Comparison of ENCODE assay signal across 21 mouse cellular contexts in the genomic region with DNA sequence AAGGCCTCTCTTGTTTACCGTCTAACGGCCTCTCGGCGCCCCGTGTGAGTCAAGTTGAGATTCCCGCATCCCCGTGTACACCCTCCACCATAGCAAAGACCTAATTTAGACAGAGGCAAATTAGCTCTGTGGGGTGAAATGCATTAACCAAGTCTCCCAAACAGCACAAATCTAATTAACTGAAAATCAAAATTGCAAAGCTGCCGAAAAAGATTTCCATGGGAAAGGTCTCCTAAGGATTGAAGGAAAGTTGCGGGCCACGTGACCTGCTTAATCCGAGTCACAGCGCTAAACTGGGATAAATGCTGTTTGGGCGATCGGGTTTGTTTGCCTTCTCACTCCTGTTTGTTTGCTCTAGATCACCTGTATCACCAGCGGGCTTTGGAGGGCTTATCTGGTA. TPM values are rescaled to one million over a fixed set of nuclear protein-coding genes. Genes with fewer than 3 reads are reported as not detected.
A peak's percentile ranks its signal among the peaks of the same experiment; 100 is the strongest.
DNase-seq lines count a peak whose midpoint lies in the region; ATAC-seq and TF ChIP-seq lines count a peak whose summit lies in the region.
"Had no signal": no experiment of that assay in that cellular context is flagged by ENCODE, and none has a peak within 500 bp of the region (broad histone marks: within the 10 kb centered on the region; RNA-seq: fewer than 3 reads in every experiment).

No protein-coding gene starts in this region.

- WGBS in forebrain, embryonic 11.5 days = 59% methylated on average over 15 of the region's 15 CpGs
- WGBS in forebrain, embryonic 14.5 days = 32% methylated on average over 15 of the region's 15 CpGs
- 71% methylated on average over 15 of the region's 15 CpGs for WGBS in midbrain, embryonic 12.5 days
- WGBS in midbrain, embryonic 16.5 days = 53% methylated on average over 15 of the region's 15 CpGs
- 69% methylated on average over 15 of the region's 15 CpGs for WGBS in hindbrain, embryonic 15.5 days
- 68% methylated on average over 15 of the region's 15 CpGs for WGBS in midbrain, postnatal 0 days
- 88% methylated on average over 15 of the region's 15 CpGs for WGBS in kidney, embryonic 15.5 days

- no peak for DNase-seq in forebrain, embryonic 11.5 days (ENCODE audit: low spot score)
- DNase-seq in forebrain, embryonic 14.5 days (ENCODE audit: low spot score) = no peak
- peak; percentile 42 for DNase-seq in midbrain, postnatal 0 days (ENCODE audit: low spot score)
- DNase-seq: adrenal gland, postnatal 14 days; cerebellum, adult 8-10 months; cerebellum, postnatal 36 days; gastrocnemius, postnatal 14 days; heart, adult 11 months; layer of hippocampus, adult 9-11 months; lung, postnatal 4 days; thymus, postnatal 14 days had no signal

- H3K36me3 ChIP-seq in forebrain, embryonic 11.5 days (ENCODE audit: control insufficient read depth, insufficient read depth, low read length) = no peaks in the 10 kb centered on the region; the same call in 1 of the 2 replicates
- peaks cover 43% of the 10 kb centered on the region; the same call in 1 of the 2 replicates for H3K36me3 ChIP-seq in forebrain, embryonic 14.5 days (ENCODE audit: control insufficient read depth, insufficient read depth, low read length)
- H3K36me3 ChIP-seq in midbrain, embryonic 12.5 days = peaks cover 73% of the 10 kb centered on the region
- H3K36me3 ChIP-seq in midbrain, embryonic 16.5 days (ENCODE audit: control insufficient read depth, insufficient read depth, low read length) = no peaks in the 10 kb centered on the region
- H3K36me3 ChIP-seq in hindbrain, embryonic 15.5 days = no peaks in the 10 kb centered on the region
- peaks cover 3% of the 10 kb centered on the region; the same call in 1 of the 2 replicates for H3K36me3 ChIP-seq in midbrain, postnatal 0 days (ENCODE audit: insufficient read depth, low read length)
- peaks cover 74% of the 10 kb centered on the region for H3K36me3 ChIP-seq in kidney, embryonic 15.5 days

- H3K4me2 ChIP-seq in forebrain, embryonic 11.5 days (ENCODE audit: low read depth, low read length, severe bottlenecking) = no peak overlapping the region
- no peak overlapping the region for H3K4me2 ChIP-seq in forebrain, embryonic 14.5 days (ENCODE audit: low read length)
- H3K4me2 ChIP-seq in midbrain, embryonic 12.5 days (replicated peaks) = no peak overlapping the region
- H3K4me2 ChIP-seq in midbrain, embryonic 16.5 days (ENCODE audit: low read length) = no peak overlapping the region
- no peak overlapping the region for H3K4me2 ChIP-seq in hindbrain, embryonic 15.5 days
- no peak overlapping the region for H3K4me2 ChIP-seq in midbrain, postnatal 0 days (ENCODE audit: low read depth, low read length, poor library complexity, severe bottlenecking)
- H3K4me2 ChIP-seq in kidney, embryonic 15.5 days = no peak overlapping the region
- H3K4me2 ChIP-seq: heart, embryonic 11.5 days; limb, embryonic 13.5 days had no signal

- 0 out of 2 replicates have a peak, but pooled peaks cover 4% of the 10 kb centered on the region for H3K4me1 ChIP-seq in forebrain, embryonic 11.5 days (replicated peaks; ENCODE audit: control insufficient read depth, insufficient read depth, low read length)
- H3K4me1 ChIP-seq in forebrain, embryonic 14.5 days (ENCODE audit: control insufficient read depth, insufficient read depth, low read length) = peaks cover 9% of the 10 kb centered on the region
- H3K4me1 ChIP-seq in midbrain, embryonic 12.5 days = peaks cover 40% of the 10 kb centered on the region
- peaks cover 22% of the 10 kb centered on the region; the same call in 1 of the 2 replicates for H3K4me1 ChIP-seq in midbrain, embryonic 16.5 days (ENCODE audit: control insufficient read depth, insufficient read depth, low read length)
- peaks cover 52% of the 10 kb centered on the region for H3K4me1 ChIP-seq in hindbrain, embryonic 15.5 days (replicated peaks)
- peaks cover 3% of the 10 kb centered on the region for H3K4me1 ChIP-seq in midbrain, postnatal 0 days (ENCODE audit: insufficient read depth, low read length)
- peaks cover 26% of the 10 kb centered on the region for H3K4me1 ChIP-seq in kidney, embryonic 15.5 days

- H3K27me3 ChIP-seq in forebrain, embryonic 11.5 days (ENCODE audit: control insufficient read depth, insufficient read depth, low read length) = no peaks in the 10 kb centered on the region
- H3K27me3 ChIP-seq in forebrain, embryonic 14.5 days (replicated peaks; ENCODE audit: control insufficient read depth, insufficient read depth, low read length) = no peaks in the 10 kb centered on the region
- H3K27me3 ChIP-seq in midbrain, embryonic 12.5 days = no peaks in the 10 kb centered on the region
- no peaks in the 10 kb centered on the region for H3K27me3 ChIP-seq in midbrain, embryonic 16.5 days (ENCODE audit: control insufficient read depth, insufficient read depth, low read depth, low read length)
- H3K27me3 ChIP-seq in hindbrain, embryonic 15.5 days = no peaks in the 10 kb centered on the region
- H3K27me3 ChIP-seq in midbrain, postnatal 0 days (ENCODE audit: insufficient read depth, low read length) = no peaks in the 10 kb centered on the region
- H3K27me3 ChIP-seq in kidney, embryonic 15.5 days = no peaks in the 10 kb centered on the region
- H3K27me3 ChIP-seq: limb, embryonic 13.5 days had no signal

- TF ChIP-seq CTCF in midbrain, postnatal 0 days (IDR thresholded peaks at IDR 0.05) = no peak

- no peak overlapping the region for H3K4me3 ChIP-seq in forebrain, embryonic 11.5 days (ENCODE audit: low read depth, low read length)
- H3K4me3 ChIP-seq in forebrain, embryonic 14.5 days (ENCODE audit: low read depth, low read length) = no peak overlapping the region
- no peak overlapping the region for H3K4me3 ChIP-seq in midbrain, embryonic 12.5 days
- H3K4me3 ChIP-seq in midbrain, embryonic 16.5 days (ENCODE audit: low read depth, low read length) = no peak overlapping the region
- no peak overlapping the region for H3K4me3 ChIP-seq in hindbrain, embryonic 15.5 days
- no peak overlapping the region for H3K4me3 ChIP-seq in midbrain, postnatal 0 days (ENCODE audit: low read depth, low read length)
- no peak overlapping the region for H3K4me3 ChIP-seq in kidney, embryonic 15.5 days (replicated peaks)
- H3K4me3 ChIP-seq: limb, embryonic 13.5 days had no signal

- H3K9me3 ChIP-seq in forebrain, embryonic 11.5 days (ENCODE audit: control insufficient read depth, low read length) = no peaks in the 10 kb centered on the region
- H3K9me3 ChIP-seq in forebrain, embryonic 14.5 days (replicated peaks; ENCODE audit: control insufficient read depth, low read length) = no peaks in the 10 kb centered on the region
- H3K9me3 ChIP-seq in midbrain, embryonic 12.5 days = no peaks in the 10 kb centered on the region
- H3K9me3 ChIP-seq in midbrain, embryonic 16.5 days (replicated peaks; ENCODE audit: control insufficient read depth, low read length, poor library complexity, severe bottlenecking) = no peaks in the 10 kb centered on the region
- no peaks in the 10 kb centered on the region for H3K9me3 ChIP-seq in hindbrain, embryonic 15.5 days
- no peaks in the 10 kb centered on the region for H3K9me3 ChIP-seq in midbrain, postnatal 0 days (ENCODE audit: low read length)
- no peaks in the 10 kb centered on the region for H3K9me3 ChIP-seq in kidney, embryonic 15.5 days (replicated peaks)
- H3K9me3 ChIP-seq: limb, embryonic 13.5 days had no signal

- no peak overlapping the region for H3K9ac ChIP-seq in forebrain, embryonic 11.5 days (ENCODE audit: low read length)
- H3K9ac ChIP-seq in forebrain, embryonic 14.5 days (ENCODE audit: low read length) = no peak overlapping the region
- no peak overlapping the region for H3K9ac ChIP-seq in midbrain, embryonic 12.5 days (replicated peaks)
- no peak overlapping the region for H3K9ac ChIP-seq in midbrain, embryonic 16.5 days (ENCODE audit: low read depth, low read length)
- H3K9ac ChIP-seq in hindbrain, embryonic 15.5 days = no peak overlapping the region
- 0 out of 2 replicates have a peak overlapping the region, but pooled peaks have one; percentile 19 for H3K9ac ChIP-seq in midbrain, postnatal 0 days (replicated peaks; ENCODE audit: low read length, poor library complexity, severe bottlenecking)
- no peak overlapping the region for H3K9ac ChIP-seq in kidney, embryonic 15.5 days
- H3K9ac ChIP-seq: limb, embryonic 13.5 days; liver, embryonic 14.5 days had no signal

- no peak for ATAC-seq in forebrain, embryonic 11.5 days (replicated peaks; ENCODE audit: low FRiP score)
- no peak for ATAC-seq in forebrain, embryonic 14.5 days
- ATAC-seq in midbrain, embryonic 12.5 days (ENCODE audit: low FRiP score, low read depth) = no peak
- ATAC-seq in midbrain, embryonic 16.5 days = no peak
- no peak for ATAC-seq in hindbrain, embryonic 15.5 days (ENCODE audit: low FRiP score, low read depth)
- no peak for ATAC-seq in midbrain, postnatal 0 days (ENCODE audit: low FRiP score)
- no peak for ATAC-seq in kidney, embryonic 15.5 days (replicated peaks; ENCODE audit: low FRiP score)
- ATAC-seq in monocyte, adult 5-6 weeks (replicated peaks; ENCODE audit: insufficient number of reproducible peaks, low FRiP score, low TSS enrichment, poor library complexity, severe bottlenecking) = no peak
- ATAC-seq: intestine, postnatal 0 days had no signal

- peak overlapping the region; percentile 20; the same call in 1 of the 2 replicates for H3K27ac ChIP-seq in forebrain, embryonic 11.5 days (ENCODE audit: low read depth, low read length)
- H3K27ac ChIP-seq in forebrain, embryonic 14.5 days (ENCODE audit: low read depth, low read length) = no peak overlapping the region
- peak overlapping the region; percentile 46; the same call in 1 of the 2 replicates for H3K27ac ChIP-seq in midbrain, embryonic 12.5 days (replicated peaks)
- no peak overlapping the region for H3K27ac ChIP-seq in midbrain, embryonic 16.5 days (ENCODE audit: low read length)
- H3K27ac ChIP-seq in hindbrain, embryonic 15.5 days (replicated peaks) = peak overlapping the region; percentile 62
- no peak overlapping the region for H3K27ac ChIP-seq in midbrain, postnatal 0 days (ENCODE audit: low read depth, low read length)
- H3K27ac ChIP-seq in kidney, embryonic 15.5 days = no peak overlapping the region
- H3K27ac ChIP-seq: kidney, postnatal 0 days; limb, embryonic 13.5 days; liver, embryonic 14.5 days had no signal

RNA-seq across cellular contexts. Expression of gene Msi2, which starts 52.5 kb away (rescaled TPM):
- polyA plus RNA-seq in forebrain, embryonic 11.5 days (2014; fragmentation: Nextera tagmentation; extraction: Ambion mirVana) = 23.9 and 26.2 TPM in 2 replicates
- 19.9 and 20.3 TPM in 2 replicates for polyA plus RNA-seq in forebrain, embryonic 14.5 days (2014; fragmentation: Nextera tagmentation; extraction: Ambion mirVana)
- polyA plus RNA-seq in midbrain, embryonic 12.5 days (2016; fragmentation: Nextera tagmentation; extraction: Ambion mirVana) = 41.5 and 47.9 TPM in 2 replicates
- 29.4 and 32.8 TPM in 2 replicates for polyA plus RNA-seq in midbrain, embryonic 16.5 days (2015; fragmentation: Nextera tagmentation; extraction: Ambion mirVana)
- polyA plus RNA-seq in hindbrain, embryonic 15.5 days (2015; fragmentation: Nextera tagmentation; extraction: Ambion mirVana) = 35.9 and 36.9 TPM in 2 replicates
- 133 and 142 TPM in 2 replicates for total RNA-seq in midbrain, postnatal 0 days (2014; rRNA removed)
- polyA plus RNA-seq in midbrain, postnatal 0 days (2015; fragmentation: Nextera tagmentation; extraction: Ambion mirVana) = 21.6 and 26.9 TPM in 2 replicates
- polyA plus RNA-seq in kidney, embryonic 15.5 days (2015; fragmentation: Nextera tagmentation; extraction: Ambion mirVana) = 29.1 and 29.3 TPM in 2 replicates
- 19.4 to 72.0 TPM (median 35.2 TPM) in 3 replicates for total RNA-seq in monocyte, adult 5-6 weeks (2017)

Comparison
In these comparisons a context has a peak if more than half of its experiments do, and no peak if none do; other contexts are left out.
1. H3K27ac ChIP-seq: peak in forebrain, embryonic 11.5 days (single experiment), midbrain, embryonic 12.5 days (single experiment) and hindbrain, embryonic 15.5 days (single experiment); none in forebrain, embryonic 14.5 days (single experiment), midbrain, embryonic 16.5 days (single experiment), midbrain, postnatal 0 days (single experiment) and kidney, embryonic 15.5 days (single experiment).